Mouse (Mus musculus) C2C12 (cell line): Measurements from ENCODE around the gene Pgm2. TPM values are rescaled to one million over a fixed set of nuclear protein-coding genes. Genes with fewer than 3 reads are reported as not detected.

Experiments used
- H3K27me3 ChIP-seq: one replicate; pipeline ENCODE4 v1.6.1; 2011; ENCODE audit not compliant: control insufficient read depth, insufficient read depth, insufficient read length
- H3K36me3 ChIP-seq: one replicate; pipeline ENCODE4 v1.6.1; 2011; ENCODE audit not compliant: control insufficient read depth, insufficient read depth
- H3K4me3 ChIP-seq: one replicate; pipeline ENCODE4 v1.5.1; 2011; ENCODE audit warnings: mild to moderate bottlenecking, control low read depth; ENCODE audit not compliant: poor library complexity, insufficient read depth, severe bottlenecking
- H3K79me2 ChIP-seq: one replicate; pipeline ENCODE4 v1.6.1; 2011; ENCODE audit not compliant: control insufficient read depth, insufficient read depth
- H3K79me3 ChIP-seq: one replicate; pipeline ENCODE4 v1.6.1; 2011; ENCODE audit warnings: low read depth, control low read depth
- H3ac ChIP-seq: one replicate; pipeline ENCODE3; 2011; ENCODE audit warnings: low read depth; ENCODE audit not compliant: control insufficient read depth, insufficient read length
- CEBPB ChIP-seq: IDR thresholded peaks from one replicate; pipeline ENCODE4 v1.6.1; 2011; ENCODE audit warnings: low read depth, mild to moderate bottlenecking, control low read depth, moderate library complexity
- CTCF ChIP-seq: IDR thresholded peaks from one replicate; pipeline ENCODE4 v1.5.1; 2011; ENCODE audit not compliant: control insufficient read depth, insufficient read depth, insufficient read length
- FOSL1 ChIP-seq: IDR thresholded peaks from one replicate; pipeline ENCODE4 v1.8.0; 2011; ENCODE audit warnings: mild to moderate bottlenecking, low read length; ENCODE audit not compliant: poor library complexity, insufficient read depth, severe bottlenecking
- MAX ChIP-seq: IDR thresholded peaks from one replicate; pipeline ENCODE4 v1.6.1; 2011; ENCODE audit warnings: mild to moderate bottlenecking, control low read depth
- MYOD1 ChIP-seq: IDR thresholded peaks from one replicate; pipeline ENCODE4 v1.6.1; 2011; ENCODE audit warnings: low read depth; ENCODE audit not compliant: control insufficient read depth, insufficient read length
- MYOG ChIP-seq: IDR thresholded peaks from one replicate; pipeline ENCODE4 v1.6.1; 2011; ENCODE audit not compliant: control insufficient read depth, insufficient read length; ENCODE audit errors: extremely low read depth
- USF1 ChIP-seq: IDR thresholded peaks from one replicate; pipeline ENCODE4 v1.6.1; 2011; ENCODE audit warnings: low read depth, mild to moderate bottlenecking, control low read depth, moderate library complexity
- polyA plus RNA-seq: library from polyadenylated mRNA; unstranded; fragments of >200 nt; fragmentation: generic; extraction: Trizol; gene quantifications from one replicate; pipeline ENCODE4 v1.2.1, GENCODE M21; 2012; ENCODE audit warnings: missing spikeins

Gene Pgm2
- polyA plus RNA-seq, 1 experiment, result 22.6 TPM

DNA sequence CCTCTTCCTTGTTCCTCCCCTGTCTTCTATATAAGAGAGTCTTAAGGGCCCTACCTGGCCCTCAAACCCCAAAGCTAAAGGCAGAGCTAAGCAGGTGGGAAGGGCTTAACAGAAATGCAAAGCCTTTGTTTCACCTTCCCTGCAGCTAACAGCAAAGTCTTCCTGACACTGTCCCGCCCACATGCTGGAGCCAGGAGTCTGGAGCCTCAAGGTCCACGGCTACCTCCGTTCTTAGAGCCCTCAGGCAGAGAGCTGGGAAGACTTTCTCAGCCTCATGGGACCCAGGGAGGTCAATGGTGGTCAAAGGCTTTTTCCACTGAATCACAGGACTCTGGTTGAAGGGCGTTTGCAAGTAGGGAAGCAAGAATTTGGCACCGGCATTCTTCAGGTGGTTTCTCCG is 44.8 kb upstream of the Pgm2 start:
- Histone ChIP-seq H3K79me2 (no peaks in the 10 kb centered on the region), H3K4me3 (no peak overlapping the region), H3K36me3 (no peaks in the 10 kb centered on the region), H3K27me3 (no peaks in the 10 kb centered on the region), H3K79me3 (no peaks in the 10 kb centered on the region), H3ac (no peak overlapping the region)
- TF ChIP-seq MAX, result no peak
- no peak for TF ChIP-seq CEBPB
- no peak for TF ChIP-seq CTCF
- TF ChIP-seq MYOD1, result no peak
- no peak for TF ChIP-seq FOSL1
- no peak for TF ChIP-seq MYOG

DNA sequence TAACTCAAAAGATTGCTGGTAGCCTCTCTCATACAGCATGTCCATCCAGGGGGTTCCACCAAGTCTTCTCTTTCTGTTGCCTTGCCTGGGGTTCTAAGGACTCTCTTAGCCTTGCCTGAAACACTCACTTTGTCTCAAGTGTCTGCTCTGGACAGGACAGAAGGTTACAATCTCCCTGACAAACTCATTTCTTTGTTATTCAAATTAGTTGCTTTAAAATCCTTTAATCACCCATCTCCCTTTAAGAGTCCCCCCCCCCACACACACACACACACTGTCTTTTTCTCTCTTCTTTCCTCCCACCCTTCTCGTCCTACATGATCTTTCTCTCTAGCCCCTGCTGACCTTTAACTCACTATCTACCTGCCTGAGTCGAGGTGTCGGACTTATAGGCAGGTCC is 44.1 kb upstream of the Pgm2 start:
- no peak for TF ChIP-seq FOSL1
- no peak for TF ChIP-seq USF1
- TF ChIP-seq MYOD1, result no peak
- no peak for TF ChIP-seq MYOG
- no peak for TF ChIP-seq CTCF
- no peak for TF ChIP-seq CEBPB
- no peak for TF ChIP-seq MAX
- Histone ChIP-seq H3K27me3 (no peaks in the 10 kb centered on the region), H3ac (no peak overlapping the region)

DNA sequence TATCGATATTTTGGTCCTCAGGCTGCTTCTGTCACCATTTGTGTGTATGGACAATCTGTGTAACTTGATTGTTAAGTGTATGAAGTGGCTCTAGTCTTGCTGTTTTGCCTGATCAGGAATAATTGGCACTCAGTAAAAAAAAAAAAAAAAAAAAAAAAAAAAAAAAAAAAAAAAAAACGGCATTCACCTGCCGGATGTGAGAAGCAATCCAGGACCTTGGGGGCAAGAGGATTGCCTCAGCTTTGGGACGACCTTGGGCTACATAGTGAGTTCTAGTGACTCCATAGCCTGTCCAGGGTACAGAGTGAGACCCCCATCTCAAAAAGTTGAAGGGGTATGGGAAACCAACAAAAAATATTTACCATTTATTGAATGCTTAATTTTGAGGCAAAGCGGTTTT is 43.5 kb upstream of the Pgm2 start:
- Histone ChIP-seq H3K27me3 (no peaks in the 10 kb centered on the region), H3ac (no peak overlapping the region), H3K79me3 (no peaks in the 10 kb centered on the region), H3K4me3 (no peak overlapping the region), H3K79me2 (no peaks in the 10 kb centered on the region), H3K36me3 (no peaks in the 10 kb centered on the region)
- TF ChIP-seq MYOD1 (no peak), USF1 (no peak), CEBPB (no peak), FOSL1 (no peak), MAX (no peak), CTCF (no peak), MYOG (no peak)

More for the DNA sequence above, 44.1 kb upstream of the Pgm2 start:
- Histone ChIP-seq H3K4me3 (no peak overlapping the region), H3K79me2 (no peaks in the 10 kb centered on the region), H3K36me3 (no peaks in the 10 kb centered on the region), H3K79me3 (no peaks in the 10 kb centered on the region)

DNA sequence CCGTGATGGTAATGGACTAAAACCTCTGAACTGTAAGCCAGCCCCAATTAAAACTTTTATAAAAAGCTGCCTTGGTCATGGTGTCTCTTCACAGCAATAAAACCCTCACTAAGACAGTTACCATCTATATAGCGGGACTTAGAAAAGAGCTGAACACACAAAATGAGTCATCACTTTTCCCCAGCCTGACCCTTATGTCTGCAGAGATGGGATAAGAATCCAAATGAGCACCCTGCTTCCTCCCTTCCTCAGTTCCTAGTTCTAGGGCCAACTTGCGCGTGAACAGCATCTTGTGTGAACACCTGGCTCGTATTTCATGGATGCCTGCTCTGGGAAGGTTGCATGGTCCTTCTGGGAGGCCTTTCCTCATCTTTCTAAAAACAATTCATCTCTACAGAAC is 39.7 kb upstream of the Pgm2 start:
- TF ChIP-seq CEBPB, result no peak
- no peak for TF ChIP-seq MAX
- no peak for TF ChIP-seq MYOD1
- TF ChIP-seq MYOG, result no peak
- TF ChIP-seq CTCF, result no peak
- TF ChIP-seq FOSL1, result no peak
- no peak for TF ChIP-seq USF1
- Histone ChIP-seq H3K27me3 (no peaks in the 10 kb centered on the region), H3K79me2 (no peaks in the 10 kb centered on the region), H3K4me3 (no peak overlapping the region), H3K36me3 (no peaks in the 10 kb centered on the region), H3ac (no peak overlapping the region), H3K79me3 (no peaks in the 10 kb centered on the region)

DNA sequence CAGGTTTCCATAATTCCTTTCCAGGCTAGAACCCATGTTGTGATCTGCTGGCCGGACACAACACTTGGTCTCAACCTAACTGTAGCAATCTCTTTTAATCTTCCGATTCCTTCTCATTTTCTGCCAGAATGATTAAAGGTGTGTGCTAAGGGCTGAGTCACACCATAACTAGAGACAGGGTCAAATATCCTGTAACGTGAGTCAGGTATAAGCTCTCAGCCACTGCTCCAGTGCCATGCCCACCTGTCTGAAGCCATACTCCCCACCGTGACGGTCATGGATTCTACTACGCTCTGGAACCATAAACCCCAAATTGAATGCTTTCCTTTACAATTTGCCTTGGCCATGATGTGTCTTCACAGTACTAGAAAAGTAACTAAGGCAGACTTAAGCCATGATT is 36.5 kb upstream of the Pgm2 start:
- Histone ChIP-seq H3K36me3 (no peaks in the 10 kb centered on the region), H3K4me3 (no peak overlapping the region), H3ac (no peak overlapping the region), H3K79me2 (no peaks in the 10 kb centered on the region), H3K27me3 (no peaks in the 10 kb centered on the region), H3K79me3 (no peaks in the 10 kb centered on the region)
- TF ChIP-seq CTCF (no peak), FOSL1 (no peak), CEBPB (no peak), MYOG (no peak), MYOD1 (no peak), USF1 (no peak), MAX (no peak)

DNA sequence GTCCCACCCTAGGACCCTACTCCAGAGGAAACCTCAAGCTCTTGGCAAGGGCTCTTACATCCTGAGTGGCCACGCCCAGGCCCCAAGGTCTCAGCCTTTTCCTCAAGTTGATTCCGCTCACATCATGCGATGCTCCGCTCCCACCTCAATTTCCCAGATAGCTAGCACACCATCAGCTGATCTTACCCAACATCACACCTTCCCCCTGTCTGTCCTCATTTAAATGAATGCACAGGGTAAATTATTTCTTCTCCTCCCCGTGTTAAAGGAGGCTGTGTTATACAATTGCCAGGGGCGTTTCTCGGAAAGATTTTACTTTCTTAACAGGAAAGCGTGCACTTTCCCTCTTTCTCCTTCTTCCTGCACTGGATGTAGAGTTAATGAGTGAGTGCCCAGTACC is 31.9 kb upstream of the Pgm2 start:
- Histone ChIP-seq H3K79me2 (no peaks in the 10 kb centered on the region), H3K4me3 (no peak overlapping the region), H3ac (no peak overlapping the region), H3K79me3 (no peaks in the 10 kb centered on the region), H3K36me3 (no peaks in the 10 kb centered on the region), H3K27me3 (no peaks in the 10 kb centered on the region)
- TF ChIP-seq MYOG, result no peak
- TF ChIP-seq MAX, result no peak
- no peak for TF ChIP-seq MYOD1
- TF ChIP-seq FOSL1, result no peak
- TF ChIP-seq USF1, result no peak
